Mouse (Mus musculus): ENCODE results near the gene Itfg2.

- TF ChIP-seq POLR2A (IDR thresholded peaks at IDR 0.05; ENCODE audit: borderline replicate concordance, insufficient read depth, low read length) = no peak
- TF ChIP-seq CTCF (IDR thresholded peaks at IDR 0.05; ENCODE audit: borderline replicate concordance, insufficient read depth, low read depth, low read length) = no peak
Measured at GRCm38 (mm10) chr6:128363007-128363825, 61.5 kb downstream of the Itfg2 start.

All from cerebellum, adult 2 months (tissue).